Mouse (Mus musculus) cortical plate, adult 2 months (tissue): ENCODE data around the gene Shank2.

ENCODE experiments used
- CTCF ChIP-seq: fragments of 200-500 bp; IDR thresholded peaks from 2 replicates; pipeline ENCODE4 v1.5.1; 2011; ENCODE audit warnings: mild to moderate bottlenecking, control low read depth, low read length; ENCODE audit not compliant: insufficient read depth; ENCODE audit errors: extremely low read depth
- POLR2A ChIP-seq: fragments of 200-500 bp; IDR thresholded peaks from 2 replicates; pipeline ENCODE4 v1.6.1; 2011; ENCODE audit warnings: mild to moderate bottlenecking, low read length, control low read depth; ENCODE audit not compliant: insufficient read depth; ENCODE audit errors: extremely low read depth

DNA sequence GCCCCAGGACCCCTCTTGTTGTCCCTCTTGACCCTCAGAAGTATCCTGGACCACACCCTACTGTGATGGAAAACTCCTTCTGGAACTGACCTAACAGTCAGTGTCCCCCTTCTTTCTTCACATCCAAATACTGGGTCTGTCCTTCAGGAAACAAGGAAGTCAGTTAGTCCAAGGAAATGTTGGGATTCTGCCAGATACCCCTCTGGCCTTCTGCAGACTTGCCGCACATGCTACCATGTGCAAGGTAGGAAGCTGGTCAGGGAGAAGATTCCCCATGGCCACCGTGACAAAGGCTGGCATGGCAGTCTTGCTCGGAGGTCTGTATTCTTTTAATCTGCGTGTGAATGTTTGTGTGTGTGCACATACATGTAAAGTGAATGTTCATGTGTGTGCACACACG is 337.0 kb downstream of the Shank2 start:
- TF ChIP-seq CTCF (no peak), POLR2A (no peak)
